Mouse (Mus musculus): Measurements from ENCODE around the gene Pbp2.

GRCm38 (mm10) chr6:135316141-135316540 lies 5.9 kb upstream of the Pbp2 start:
- TF ChIP-seq CTCF (IDR thresholded peaks at IDR 0.05), result no peak
- TF ChIP-seq EP300 (IDR thresholded peaks at IDR 0.05; ENCODE audit: insufficient read depth, low read depth, low read length), result no peak
